Mouse (Mus musculus) bone marrow macrophage, adult 2 months (primary cell): ENCODE results near the gene Gps1.

Experiments
- CTCF ChIP-seq: IDR thresholded peaks from 2 replicates; pipeline ENCODE4 v1.5.1; 2012; ENCODE audit warnings: low read depth, mild to moderate bottlenecking, low read length, moderate library complexity
- POLR2A ChIP-seq: IDR thresholded peaks from 2 replicates; pipeline ENCODE4 v1.6.1; 2012; ENCODE audit warnings: mild to moderate bottlenecking, low read depth, low read length, borderline replicate concordance

- TF ChIP-seq CTCF, result peak; percentile 75
- TF ChIP-seq POLR2A, result no peak
These were observed 16.2 kb downstream of the Gps1 start for GRCm38 (mm10) chr11:120800061-120800904.
